Mouse (Mus musculus): ENCODE measurements around the gene Clic5. TPM values are rescaled to one million over a fixed set of nuclear protein-coding genes. Genes with fewer than 3 reads are reported as not detected.

The Clic5 gene
- total and polyA plus RNA-seq, 3 experiments: not detected

DNA sequence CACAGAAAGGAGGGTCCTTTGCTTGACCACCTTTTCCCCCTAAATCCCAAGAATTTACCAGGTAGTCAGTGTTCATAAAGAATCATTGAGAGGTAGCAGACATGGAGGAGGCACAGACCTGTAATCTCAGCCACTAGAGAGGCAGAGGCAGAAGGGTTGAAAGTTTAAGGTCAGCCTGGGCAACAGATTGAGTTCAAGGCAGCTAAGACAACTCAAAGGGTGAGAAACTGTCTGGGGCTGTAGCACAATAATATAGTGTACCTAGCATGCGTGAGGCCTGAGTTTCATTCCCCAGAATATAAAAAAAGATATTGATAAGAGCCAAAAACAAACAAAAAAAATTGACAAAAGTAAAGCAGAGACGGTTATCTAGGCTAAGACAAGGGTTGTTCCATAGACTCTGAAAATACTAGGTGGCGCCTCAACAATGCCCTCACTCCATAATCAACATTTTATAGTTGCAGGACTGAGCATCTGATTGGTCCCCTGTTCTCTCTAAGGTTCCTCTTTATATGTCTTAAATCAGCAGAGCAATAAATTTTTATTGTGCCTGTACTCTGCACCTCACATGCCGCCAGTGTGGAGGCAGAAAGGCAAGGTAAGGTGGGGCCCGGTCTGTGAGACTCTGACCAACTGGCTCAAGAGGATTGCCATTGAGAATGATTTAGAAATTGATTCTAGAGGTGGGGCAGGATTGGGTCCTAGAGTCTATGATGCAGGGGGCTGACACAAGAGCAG lies 40.1 kb upstream of the Clic5 start:
- no peak for DNase-seq (ENCODE audit: low read depth, low spot score)
- Histone ChIP-seq H3K9me3 (replicated peaks; ENCODE audit: insufficient read depth, low read length) (no peaks in the 10 kb centered on the region), H3K36me3 (ENCODE audit: control insufficient read depth in 1 of 2, insufficient read depth in 2 of 2, low read length in 2 of 2) (no peaks in the 10 kb centered on the region), H3K4me3 (ENCODE audit: control insufficient read depth in 1 of 2, insufficient read depth in 1 of 2, low read depth in 2 of 2, low read length in 2 of 2) (no peak overlapping the region), H3K79me2 (ENCODE audit: control insufficient read depth, insufficient read depth, low read length, poor library complexity) (no peaks in the 10 kb centered on the region), H3K27ac (ENCODE audit: control insufficient read depth, low read depth, low read length) (no peak overlapping the region), H3K4me1 (ENCODE audit: control insufficient read depth in 1 of 2, insufficient read depth in 2 of 2, low read length in 2 of 2) (no peaks in the 10 kb centered on the region), H3K27me3 (ENCODE audit: control insufficient read depth in 1 of 2, insufficient read depth in 2 of 2, low read length in 2 of 2) (0 out of 4 replicates have a peak, but pooled peaks cover 0 to 2% of the 10 kb centered on the region in 2 experiments), H3K9ac (ENCODE audit: control insufficient read depth, low read depth, low read length, poor library complexity, severe bottlenecking) (no peak overlapping the region)
- no peak for TF ChIP-seq NELFE (IDR thresholded peaks at IDR 0.05; ENCODE audit: low read depth, low read length)
- TF ChIP-seq TBP (IDR thresholded peaks at IDR 0.05; ENCODE audit: low read depth, low read length): no peak
- TF ChIP-seq KAT2A (conservative IDR thresholded peaks at IDR 0.05; ENCODE audit: low read depth, low read length): no peak
- TF ChIP-seq BHLHE40 (IDR thresholded peaks at IDR 0.05; ENCODE audit: borderline replicate concordance, low read depth, low read length): no peak
- no peak for TF ChIP-seq JUND (IDR thresholded peaks at IDR 0.05; ENCODE audit: low read depth, low read length)
- TF ChIP-seq NRF1 (IDR thresholded peaks at IDR 0.05; ENCODE audit: insufficient read depth, low read depth, low read length, poor library complexity, severe bottlenecking): no peak
- no peak for TF ChIP-seq ETS1 (IDR thresholded peaks at IDR 0.05; ENCODE audit: low read depth, low read length)
- no peak for TF ChIP-seq EP300 (IDR thresholded peaks at IDR 0.05; ENCODE audit: low read depth in 1 of 2, low read length in 2 of 2)
- no peak for TF ChIP-seq CHD1 (IDR thresholded peaks at IDR 0.05; ENCODE audit: low read depth, low read length)
- TF ChIP-seq POLR2AphosphoS5 (IDR thresholded peaks at IDR 0.05; ENCODE audit: borderline replicate concordance, low read depth, low read length): no peak
- TF ChIP-seq MAFK (IDR thresholded peaks at IDR 0.05; ENCODE audit: borderline replicate concordance, low read depth, low read length): no peak

DNA sequence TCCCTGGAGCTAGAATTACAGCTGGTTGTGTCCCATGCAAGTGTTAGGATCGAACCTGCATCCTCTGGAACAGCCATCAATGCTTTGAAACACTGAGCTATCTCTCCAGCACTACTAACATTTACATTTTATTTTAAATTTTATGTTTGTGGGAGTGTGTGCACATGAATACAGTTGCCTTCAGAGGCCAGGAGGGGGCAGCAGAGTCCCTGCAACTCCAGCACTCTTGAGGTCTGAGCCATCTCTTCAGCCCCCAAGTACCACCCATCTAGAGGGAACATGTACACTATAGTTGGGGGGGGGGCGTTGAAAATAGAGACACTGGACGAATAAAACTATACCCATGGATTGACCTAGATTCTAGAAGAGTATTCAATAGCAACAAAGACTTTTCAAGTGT lies 37.3 kb upstream of the Clic5 start:
- TF ChIP-seq ZNF384 (IDR thresholded peaks at IDR 0.05; ENCODE audit: low read depth, low read length) (no peak), MAFK (IDR thresholded peaks at IDR 0.05; ENCODE audit: borderline replicate concordance, low read depth, low read length) (no peak), MYB (IDR thresholded peaks at IDR 0.05; ENCODE audit: low read depth, low read length) (no peak), MEF2A (IDR thresholded peaks at IDR 0.05; ENCODE audit: extremely low read depth, insufficient replicate concordance, low read depth, low read length, poor library complexity, severe bottlenecking) (no peak), GABPA (IDR thresholded peaks at IDR 0.05; ENCODE audit: low read depth, low read length) (no peak), ZKSCAN1 (IDR thresholded peaks at IDR 0.05; ENCODE audit: low read depth, low read length) (no peak), RAD21 (IDR thresholded peaks at IDR 0.05; ENCODE audit: low read depth, low read length) (peak; percentile 67), POLR2AphosphoS5 (IDR thresholded peaks at IDR 0.05; ENCODE audit: borderline replicate concordance, low read depth, low read length) (no peak), NELFE (IDR thresholded peaks at IDR 0.05; ENCODE audit: low read depth, low read length) (no peak), ZC3H11A (IDR thresholded peaks at IDR 0.05; ENCODE audit: low read depth, low read length) (peak; percentile 44), JUND (IDR thresholded peaks at IDR 0.05; ENCODE audit: low read depth, low read length) (no peak), SIN3A (IDR thresholded peaks at IDR 0.05; ENCODE audit: low read length) (no peak), SMC3 (IDR thresholded peaks at IDR 0.05; ENCODE audit: low read depth, low read length) (peak; percentile 68), CTCF (IDR thresholded peaks at IDR 0.05 in 2 of 3, conservative IDR thresholded peaks at IDR 0.05 in 1 of 3; ENCODE audit: control insufficient read depth in 1 of 3, insufficient read depth in 1 of 3, low read depth in 2 of 3, low read length in 3 of 3, poor library complexity in 1 of 3, severe bottlenecking in 1 of 3) (peak; percentile 62 to 80 (median 70)), CHD2 (IDR thresholded peaks at IDR 0.05; ENCODE audit: low read length) (no peak)
- DNase-seq (ENCODE audit: low read depth, low spot score): peak; percentile 46
- no peaks in the 10 kb centered on the region for H3K4me1 ChIP-seq (ENCODE audit: control insufficient read depth in 1 of 2, insufficient read depth in 2 of 2, low read length in 2 of 2)
- no peak overlapping the region for H3K27ac ChIP-seq (ENCODE audit: control insufficient read depth, low read depth, low read length)
- H3K27me3 ChIP-seq (ENCODE audit: control insufficient read depth in 1 of 2, insufficient read depth in 2 of 2, low read length in 2 of 2): no peaks in the 10 kb centered on the region
- H3K4me3 ChIP-seq (ENCODE audit: control insufficient read depth in 1 of 2, insufficient read depth in 1 of 2, low read depth in 2 of 2, low read length in 2 of 2): no peak overlapping the region
- no peaks in the 10 kb centered on the region for H3K9me3 ChIP-seq (replicated peaks; ENCODE audit: insufficient read depth, low read length)
- no peaks in the 10 kb centered on the region for H3K79me2 ChIP-seq (ENCODE audit: control insufficient read depth, insufficient read depth, low read length, poor library complexity)
- H3K9ac ChIP-seq (ENCODE audit: control insufficient read depth, low read depth, low read length, poor library complexity, severe bottlenecking): no peak overlapping the region
- H3K36me3 ChIP-seq (ENCODE audit: control insufficient read depth in 1 of 2, insufficient read depth in 2 of 2, low read length in 2 of 2): no peaks in the 10 kb centered on the region
